Mouse (Mus musculus): ENCODE data around the gene Ccnl1. TPM values are rescaled to one million over a fixed set of nuclear protein-coding genes. Genes with fewer than 3 reads are reported as not detected.
A peak's percentile ranks its signal among the peaks of the same experiment; 100 is the strongest.

The Ccnl1 gene
- polyA plus RNA-seq, 1 experiment from 2014 or later, result 117 TPM

- H3K27ac ChIP-seq, result no peak overlapping the region
- H3K4me3 ChIP-seq, result no peak overlapping the region
- peaks cover 17% of the 10 kb centered on the region for H3K4me1 ChIP-seq
- H3K9ac ChIP-seq, result no peak overlapping the region
- no peak for ATAC-seq (ENCODE audit: low FRiP score, low read depth)
- no peaks in the 10 kb centered on the region for H3K27me3 ChIP-seq (replicated peaks)
- no peaks in the 10 kb centered on the region for H3K36me3 ChIP-seq
- H3K9me3 ChIP-seq, result no peaks in the 10 kb centered on the region
- 60% methylated on average over 8 of the region's 8 CpGs for WGBS
- H3K4me2 ChIP-seq (replicated peaks), result no peak overlapping the region
Observed at GRCm38 (mm10) chr3:65930636-65931035, 27.4 kb downstream of the Ccnl1 start.

- Histone ChIP-seq H3K27ac (no peak overlapping the region), H3K9ac (no peak overlapping the region), H3K9me3 (no peaks in the 10 kb centered on the region), H3K4me1 (peaks cover 17% of the 10 kb centered on the region), H3K4me2 (replicated peaks) (peak overlapping the region; percentile 53), H3K27me3 (replicated peaks) (no peaks in the 10 kb centered on the region), H3K36me3 (no peaks in the 10 kb centered on the region), H3K4me3 (no peak overlapping the region)
- peak; percentile 62 for ATAC-seq (ENCODE audit: low FRiP score, low read depth)
- WGBS, result 25% methylated on average over 20 of the region's 20 CpGs
Observed at GRCm38 (mm10) chr3:65929821-65930633, 28.0 kb downstream of the Ccnl1 start.

GRCm38 (mm10) chr3:65929304-65929783 lies 28.7 kb downstream of the Ccnl1 start:
- Histone ChIP-seq H3K4me2 (replicated peaks) (peak overlapping the region; percentile 53), H3K36me3 (no peaks in the 10 kb centered on the region), H3K4me3 (no peak overlapping the region), H3K9me3 (no peaks in the 10 kb centered on the region), H3K9ac (no peak overlapping the region), H3K27me3 (replicated peaks) (no peaks in the 10 kb centered on the region), H3K4me1 (peaks cover 17% of the 10 kb centered on the region), H3K27ac (peak overlapping the region; percentile 46; the same call in 1 of the 2 replicates)
- whole genome bisulfite sequencing, result 2% methylated on average over 10 of the region's 10 CpGs
- peak; percentile 87 for ATAC-seq (ENCODE audit: low FRiP score, low read depth)

GRCm38 (mm10) chr3:65928614-65929272 lies 29.3 kb downstream of the Ccnl1 start:
- peak; percentile 76 for ATAC-seq (ENCODE audit: low FRiP score, low read depth)
- WGBS, result 22% methylated on average over 4 of the region's 4 CpGs
- peaks cover 17% of the 10 kb centered on the region for H3K4me1 ChIP-seq

GRCm38 (mm10) chr3:65927685-65928084 lies 30.4 kb downstream of the Ccnl1 start:
- Histone ChIP-seq H3K9me3 (no peaks in the 10 kb centered on the region), H3K36me3 (no peaks in the 10 kb centered on the region), H3K27ac (no peak overlapping the region), H3K4me3 (no peak overlapping the region), H3K4me1 (peaks cover 17% of the 10 kb centered on the region), H3K9ac (no peak overlapping the region), H3K4me2 (replicated peaks) (no peak overlapping the region), H3K27me3 (replicated peaks) (no peaks in the 10 kb centered on the region)
- no peak for ATAC-seq (ENCODE audit: low FRiP score, low read depth)
- WGBS, result 73% methylated on average over 7 of the region's 7 CpGs

More at GRCm38 (mm10) chr3:65928614-65929272, 29.3 kb downstream of the Ccnl1 start:
- Histone ChIP-seq H3K4me3 (no peak overlapping the region), H3K9me3 (no peaks in the 10 kb centered on the region), H3K36me3 (no peaks in the 10 kb centered on the region), H3K27ac (no peak overlapping the region), H3K9ac (0 out of 2 replicates have a peak overlapping the region, but pooled peaks have one; percentile 13), H3K4me2 (replicated peaks) (peak overlapping the region; percentile 53), H3K27me3 (replicated peaks) (no peaks in the 10 kb centered on the region)

GRCm38 (mm10) chr3:65927101-65927501 lies 30.9 kb downstream of the Ccnl1 start:
- H3K4me2 ChIP-seq (replicated peaks), result no peak overlapping the region
- no peak overlapping the region for H3K4me3 ChIP-seq
- peaks cover 17% of the 10 kb centered on the region for H3K4me1 ChIP-seq
- WGBS, result 75% methylated on average over 4 of the region's 4 CpGs
- no peak overlapping the region for H3K9ac ChIP-seq
- ATAC-seq (ENCODE audit: low FRiP score, low read depth), result no peak
- H3K36me3 ChIP-seq, result no peaks in the 10 kb centered on the region
- H3K27me3 ChIP-seq (replicated peaks), result no peaks in the 10 kb centered on the region
- H3K9me3 ChIP-seq, result no peaks in the 10 kb centered on the region
- no peak overlapping the region for H3K27ac ChIP-seq

- Histone ChIP-seq H3K27ac (no peak overlapping the region), H3K4me1 (peaks cover 17% of the 10 kb centered on the region), H3K9ac (no peak overlapping the region), H3K27me3 (replicated peaks) (no peaks in the 10 kb centered on the region), H3K9me3 (no peaks in the 10 kb centered on the region), H3K4me2 (replicated peaks) (no peak overlapping the region), H3K36me3 (no peaks in the 10 kb centered on the region), H3K4me3 (no peak overlapping the region)
- ATAC-seq (ENCODE audit: low FRiP score, low read depth), result no peak
- WGBS, result 96% methylated on average over 5 of the region's 5 CpGs
Observed at GRCm38 (mm10) chr3:65926426-65926825, 31.6 kb downstream of the Ccnl1 start.

- 77% methylated on average over 5 of the region's 5 CpGs for WGBS
- Histone ChIP-seq H3K27ac (no peak overlapping the region), H3K36me3 (no peaks in the 10 kb centered on the region), H3K4me2 (replicated peaks) (no peak overlapping the region), H3K4me1 (peaks cover 17% of the 10 kb centered on the region), H3K9me3 (no peaks in the 10 kb centered on the region), H3K4me3 (no peak overlapping the region), H3K9ac (no peak overlapping the region), H3K27me3 (replicated peaks) (no peaks in the 10 kb centered on the region)
- ATAC-seq (ENCODE audit: low FRiP score, low read depth), result no peak
Observed at GRCm38 (mm10) chr3:65925058-65925740, 32.9 kb downstream of the Ccnl1 start.

GRCm38 (mm10) chr3:65922420-65922819 lies 35.6 kb downstream of the Ccnl1 start:
- H3K9ac ChIP-seq, result no peak overlapping the region
- no peak overlapping the region for H3K4me2 ChIP-seq (replicated peaks)
- H3K4me1 ChIP-seq, result no peaks in the 10 kb centered on the region
- ATAC-seq (ENCODE audit: low FRiP score, low read depth), result 0 out of 2 replicates have a peak, but pooled peaks have one; percentile 44
- H3K27me3 ChIP-seq (replicated peaks), result no peaks in the 10 kb centered on the region
- no peak overlapping the region for H3K27ac ChIP-seq
- 73% methylated on average over 6 of the region's 6 CpGs for WGBS
- H3K36me3 ChIP-seq, result no peaks in the 10 kb centered on the region
- H3K4me3 ChIP-seq, result no peak overlapping the region
- no peaks in the 10 kb centered on the region for H3K9me3 ChIP-seq

GRCm38 (mm10) chr3:65921671-65922070 lies 36.4 kb downstream of the Ccnl1 start:
- Histone ChIP-seq H3K36me3 (no peaks in the 10 kb centered on the region), H3K9ac (no peak overlapping the region), H3K4me3 (no peak overlapping the region), H3K27me3 (replicated peaks) (no peaks in the 10 kb centered on the region), H3K4me2 (replicated peaks) (no peak overlapping the region), H3K9me3 (no peaks in the 10 kb centered on the region), H3K4me1 (no peaks in the 10 kb centered on the region), H3K27ac (no peak overlapping the region)
- no peak for ATAC-seq (ENCODE audit: low FRiP score, low read depth)
- 89% methylated on average over 1 of the region's 1 CpGs for WGBS

GRCm38 (mm10) chr3:65919016-65919415 lies 39.0 kb downstream of the Ccnl1 start:
- Histone ChIP-seq H3K4me3 (no peak overlapping the region), H3K9ac (no peak overlapping the region), H3K27ac (no peak overlapping the region), H3K27me3 (replicated peaks) (no peaks in the 10 kb centered on the region), H3K36me3 (no peaks in the 10 kb centered on the region), H3K4me1 (no peaks in the 10 kb centered on the region), H3K4me2 (replicated peaks) (no peak overlapping the region), H3K9me3 (peaks cover 3% of the 10 kb centered on the region; the same call in 1 of the 2 replicates)
- 94% methylated on average over 2 of the region's 2 CpGs for WGBS
- ATAC-seq (ENCODE audit: low FRiP score, low read depth), result no peak

- no peak overlapping the region for H3K9ac ChIP-seq
- H3K4me2 ChIP-seq (replicated peaks), result no peak overlapping the region
- H3K9me3 ChIP-seq, result peaks cover 3% of the 10 kb centered on the region; the same call in 1 of the 2 replicates
- H3K27ac ChIP-seq, result no peak overlapping the region
- WGBS, result 63% methylated on average over 4 of the region's 4 CpGs
- no peaks in the 10 kb centered on the region for H3K36me3 ChIP-seq
- H3K4me3 ChIP-seq, result no peak overlapping the region
- no peak for ATAC-seq (ENCODE audit: low FRiP score, low read depth)
- no peaks in the 10 kb centered on the region for H3K4me1 ChIP-seq
- H3K27me3 ChIP-seq (replicated peaks), result no peaks in the 10 kb centered on the region
Observed at GRCm38 (mm10) chr3:65912928-65913327, 45.1 kb downstream of the Ccnl1 start.
